Mouse (Mus musculus): ENCODE results near the gene Acp5. TPM values are rescaled to one million over a fixed set of nuclear protein-coding genes. Genes with fewer than 3 reads are reported as not detected.
A peak's percentile ranks its signal among the peaks of the same experiment; 100 is the strongest.

The Acp5 gene
- total RNA-seq, 2 experiments from 2014 or later: 46.9 to 92.0 TPM

DNA sequence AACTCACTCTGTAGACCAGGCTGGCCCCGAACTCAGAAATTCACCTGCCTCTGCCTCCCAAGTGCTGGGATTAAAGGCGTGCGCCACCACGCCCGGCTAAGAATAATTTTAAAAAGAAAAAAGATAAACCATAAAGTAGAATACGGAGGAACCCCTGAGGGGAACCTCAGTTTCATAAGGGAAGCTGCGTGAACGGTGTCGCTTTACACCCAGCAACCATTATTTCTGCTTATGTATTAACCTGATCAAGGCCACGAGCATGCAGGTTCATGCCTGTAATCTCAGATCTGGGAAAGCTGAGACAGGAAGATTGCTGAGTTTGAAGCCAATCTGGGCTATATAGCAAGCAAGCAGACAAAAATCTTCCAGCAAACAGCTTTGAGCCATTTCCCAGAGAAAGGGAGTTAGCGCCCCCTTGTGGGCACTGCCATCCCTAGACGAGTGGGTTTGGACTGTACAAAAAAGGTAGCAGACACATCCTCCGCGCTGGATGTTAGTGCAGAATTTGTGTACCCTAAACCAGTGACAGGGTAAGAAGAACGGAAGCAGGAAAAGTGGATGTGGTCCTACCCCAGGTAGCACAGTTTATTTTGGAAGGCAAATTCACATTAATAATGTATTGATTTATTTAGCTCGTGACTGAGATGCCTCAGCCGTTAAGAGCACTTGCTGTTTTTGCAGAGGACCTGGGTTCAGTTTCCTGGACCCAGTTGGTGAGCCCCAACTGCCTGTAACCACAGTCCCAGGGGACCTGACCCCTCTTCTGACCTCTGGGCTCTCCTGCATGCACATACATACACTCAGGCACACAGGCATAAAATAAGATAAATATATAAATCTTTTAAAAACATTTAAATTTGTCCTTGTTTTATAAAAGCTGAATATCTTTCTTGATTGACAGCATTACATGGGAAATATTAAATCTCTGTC, 7.9 kb upstream of the Acp5 start:
- peak; percentile 87 to 93 for DNase-seq (ENCODE audit: low spot score in 2 of 2)

DNA sequence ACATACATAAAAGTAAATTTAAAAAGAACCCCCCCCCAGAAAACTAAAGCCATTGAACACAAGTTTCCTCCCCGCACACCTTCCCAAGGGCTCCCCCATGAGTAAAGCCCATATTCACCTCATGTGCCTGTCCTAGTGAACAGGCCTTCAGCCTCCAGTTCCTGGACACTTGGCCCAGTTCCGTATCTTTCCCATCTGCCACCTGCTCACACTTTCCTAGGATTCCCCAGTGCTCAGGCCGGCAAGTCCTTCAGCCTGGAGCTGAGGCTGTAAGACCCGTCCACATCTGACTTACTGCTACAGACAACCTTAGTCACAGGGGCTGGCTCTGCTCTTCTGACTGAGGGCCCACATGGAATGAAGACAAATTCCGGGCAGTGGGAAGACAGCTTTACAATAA, 4.2 kb upstream of the Acp5 start:
- DNase-seq (ENCODE audit: low spot score in 2 of 2): no peak

DNA sequence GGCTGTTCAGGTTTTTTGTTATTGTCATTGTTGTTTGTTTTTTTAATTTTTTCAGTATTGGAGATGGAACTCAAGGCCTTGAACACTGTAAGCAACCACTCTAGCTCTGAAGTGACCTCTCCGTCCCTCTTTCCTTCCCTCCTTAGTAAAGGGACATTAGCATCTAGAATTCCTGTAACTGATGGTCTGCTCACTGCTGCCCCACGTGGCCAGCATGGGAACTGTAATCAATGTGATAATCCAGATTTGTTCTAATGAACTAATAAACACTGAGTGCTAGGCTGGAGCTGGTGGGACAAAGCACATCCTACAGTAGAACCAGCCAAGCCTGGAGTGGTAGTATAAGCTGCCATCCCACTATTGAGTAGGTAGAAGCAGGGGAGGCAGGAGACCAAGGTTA, 3.0 kb upstream of the Acp5 start:
- peak in 1 of 2 experiments; percentile 51 for DNase-seq (ENCODE audit: low spot score in 2 of 2)

DNA sequence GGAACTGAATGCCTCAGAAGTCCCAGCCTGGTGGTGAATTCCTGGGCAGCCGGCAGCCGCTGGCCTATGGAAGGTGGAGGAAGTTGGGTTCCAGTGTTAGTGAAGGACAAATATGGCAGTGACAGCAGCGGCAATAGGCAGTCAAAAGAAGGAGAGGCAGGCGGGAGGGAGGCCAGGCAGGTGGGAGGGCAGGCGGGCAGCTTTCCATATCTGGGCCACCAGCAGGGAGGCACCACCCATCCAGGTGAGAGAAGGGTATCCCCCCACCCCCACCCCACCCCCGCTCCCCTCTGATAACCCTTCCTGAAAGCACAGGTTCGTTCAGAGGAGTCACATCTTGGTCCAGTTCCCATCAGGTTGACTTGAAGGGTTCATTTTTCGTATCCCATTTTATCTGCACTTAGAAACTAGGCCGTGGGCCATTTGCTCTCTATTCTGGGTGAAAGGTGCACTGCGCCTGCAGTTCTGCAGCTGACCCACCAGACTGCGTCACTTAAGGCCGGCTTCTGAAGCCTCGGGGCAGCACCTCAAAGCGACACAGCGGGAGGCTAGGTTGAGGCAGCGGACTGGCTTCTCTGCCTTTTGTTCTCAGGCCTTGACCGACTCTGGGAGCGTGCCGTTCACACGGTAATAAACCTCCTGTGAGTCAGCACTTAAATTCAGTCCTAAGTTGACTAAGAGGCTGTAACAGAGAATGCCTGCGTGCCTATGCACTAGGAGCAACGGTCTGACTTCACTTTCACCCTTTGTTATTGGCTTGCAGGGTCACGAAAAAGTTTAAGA, 1.4 kb upstream of the Acp5 start:
- peak in 1 of 2 experiments; percentile 29 for DNase-seq (ENCODE audit: low spot score in 2 of 2)

DNA sequence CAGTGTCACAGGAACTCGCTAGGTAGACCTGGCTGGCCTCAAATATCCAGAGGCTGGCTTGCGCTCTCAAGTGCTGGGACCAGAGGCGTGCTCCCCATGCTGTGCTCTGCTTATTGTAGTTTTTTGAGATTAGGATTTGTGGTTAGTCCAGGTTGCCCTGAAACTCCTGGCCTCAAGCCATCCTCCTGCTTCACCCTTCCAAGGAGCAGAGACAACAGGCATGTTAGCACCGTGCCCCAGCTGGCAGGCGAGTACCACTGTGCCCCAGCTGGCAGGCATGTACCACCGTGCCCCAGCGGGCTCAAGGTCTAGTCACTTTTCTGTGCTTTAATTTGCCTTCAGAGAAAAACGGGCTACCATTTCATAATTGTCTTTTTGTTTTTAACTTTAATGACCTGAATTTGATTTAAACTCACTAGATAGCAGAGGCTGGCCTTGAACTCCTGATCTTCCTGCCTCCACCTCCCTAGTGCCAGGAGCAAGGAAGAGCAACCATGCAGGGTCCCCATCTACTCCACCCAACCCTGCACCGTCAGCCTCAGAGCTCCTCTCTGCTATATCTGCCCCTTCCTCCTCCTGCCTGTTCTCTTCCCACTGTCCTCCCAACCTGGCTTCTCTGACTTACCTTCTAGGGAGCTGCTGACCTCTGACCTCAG, 395 bp downstream of the Acp5 start:
- DNase-seq (ENCODE audit: low spot score in 2 of 2): no peak

DNA sequence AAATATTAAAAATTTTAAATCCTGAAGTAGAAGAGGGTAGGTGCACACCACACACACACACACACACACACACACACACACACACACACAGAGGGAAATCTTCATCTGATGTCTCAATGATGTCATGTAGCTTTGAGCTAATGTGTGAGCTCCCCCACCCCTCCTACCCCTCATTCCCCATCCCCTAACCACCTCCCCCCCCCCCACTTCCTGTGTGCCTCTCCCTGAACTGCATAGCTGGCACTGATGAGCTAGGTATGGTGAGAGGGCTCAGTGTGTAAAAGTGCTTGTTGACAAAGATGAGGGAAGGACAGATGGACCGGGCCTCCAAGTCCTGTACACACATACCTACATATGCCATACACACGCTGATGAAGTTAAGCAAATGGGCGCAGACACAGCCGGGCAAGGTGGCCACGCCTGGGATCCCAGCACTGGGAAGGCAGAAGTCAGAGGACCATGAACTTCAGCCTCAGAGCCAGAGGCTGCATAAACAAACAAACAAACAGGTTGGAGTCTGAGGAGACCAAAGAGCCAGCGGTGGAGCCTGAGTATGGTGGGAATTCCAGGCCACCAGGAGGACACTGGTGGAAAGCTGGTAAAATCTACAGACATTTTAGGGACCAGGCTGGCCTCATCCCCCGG, 1.1 kb downstream of the Acp5 start:
- DNase-seq (ENCODE audit: low spot score in 2 of 2): no peak

DNA sequence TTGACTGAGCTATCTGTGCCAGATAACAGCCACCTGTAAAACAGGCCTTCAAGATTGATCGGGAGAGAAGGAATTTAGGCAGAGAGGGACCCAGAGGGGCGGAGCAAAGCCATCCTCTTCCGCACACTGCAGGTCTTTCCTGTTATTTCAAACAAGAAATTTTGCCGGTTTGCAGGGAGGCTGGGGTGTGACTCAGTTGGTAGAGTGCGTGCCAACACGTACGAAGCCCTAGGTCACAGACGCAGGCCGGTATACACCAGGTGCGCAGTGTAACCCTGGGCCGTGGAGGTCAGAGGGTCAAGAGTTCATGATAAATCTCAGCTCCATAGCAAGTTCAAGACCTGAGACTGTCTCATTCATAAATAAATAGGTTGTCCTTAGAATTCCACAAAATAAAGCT, 3.3 kb downstream of the Acp5 start:
- DNase-seq (ENCODE audit: low spot score in 2 of 2): no peak

DNA sequence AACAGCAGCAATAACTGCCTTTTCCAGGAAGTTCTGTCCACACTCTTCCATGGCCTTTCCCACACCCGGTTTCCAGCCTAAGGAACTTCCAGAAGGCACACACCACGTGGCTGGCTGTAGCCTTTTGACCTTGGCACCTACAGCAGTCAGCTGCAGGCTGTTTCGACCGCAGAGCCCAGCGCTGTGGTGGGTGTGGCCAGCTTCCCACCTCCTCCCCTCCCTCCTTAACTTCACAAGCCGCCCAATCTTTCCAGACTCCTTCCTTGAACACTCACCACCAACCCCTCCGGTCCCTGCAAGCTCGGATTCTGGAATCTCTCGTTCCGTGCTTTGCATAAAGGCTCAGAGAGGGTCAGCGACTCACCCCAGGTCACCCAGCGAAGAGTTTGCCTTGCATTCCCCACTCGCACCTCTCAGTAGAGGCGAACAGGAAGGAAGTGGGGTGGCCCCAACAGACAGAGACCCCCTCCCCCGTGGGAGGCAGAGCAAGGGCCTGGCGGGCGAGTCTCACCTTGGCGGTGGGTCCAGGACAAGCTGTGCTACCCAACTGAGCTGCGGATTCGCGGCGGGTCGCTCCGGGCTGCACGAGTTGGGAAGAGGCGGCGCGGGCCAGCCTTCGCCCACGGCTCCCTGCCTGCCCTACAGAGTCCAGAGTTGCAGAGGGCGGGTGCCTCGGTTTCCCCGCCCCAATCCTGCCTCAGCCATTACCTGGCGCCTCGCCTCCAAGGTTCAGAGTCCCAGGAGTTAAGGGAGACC, 4.1 kb downstream of the Acp5 start:
- DNase-seq (ENCODE audit: low spot score in 2 of 2): no peak

DNA sequence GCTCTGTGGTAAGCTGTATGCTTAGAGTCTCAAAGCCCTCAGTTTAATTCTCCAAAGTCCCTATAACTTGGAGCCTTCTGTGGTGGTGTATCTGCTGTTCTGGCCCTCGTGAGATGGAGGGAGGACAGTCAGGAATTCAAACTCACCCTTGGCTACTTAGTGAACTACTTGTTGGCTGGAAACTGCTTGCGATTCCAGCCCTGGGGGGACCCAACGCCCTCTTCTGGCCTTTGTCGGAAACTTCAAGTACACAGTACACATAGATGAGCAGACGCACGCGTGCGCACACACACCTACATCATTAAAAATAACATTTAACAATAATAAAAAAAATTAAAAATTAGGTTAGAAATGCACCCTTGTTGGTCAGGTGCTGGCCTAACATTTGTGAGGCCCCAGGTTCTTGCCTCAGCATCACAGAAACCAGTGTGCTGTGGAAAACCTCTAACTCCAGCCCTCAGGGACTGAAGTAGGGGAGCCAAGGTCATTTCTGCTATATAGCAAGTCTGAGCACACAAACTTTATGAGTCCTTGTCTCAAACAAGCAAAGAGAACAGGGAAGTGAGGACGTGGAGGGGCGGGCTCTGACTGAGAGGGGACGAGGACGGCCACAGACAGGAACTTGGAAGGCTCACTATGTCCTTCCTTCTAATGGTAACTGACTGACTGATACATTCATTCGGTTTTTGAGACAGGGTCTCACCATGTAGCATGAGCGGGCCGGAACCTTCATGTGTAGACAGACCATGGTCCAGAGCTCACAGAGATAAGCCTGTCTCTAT, 10.1 kb downstream of the Acp5 start:
- no peak for DNase-seq (ENCODE audit: low spot score in 2 of 2)

DNA sequence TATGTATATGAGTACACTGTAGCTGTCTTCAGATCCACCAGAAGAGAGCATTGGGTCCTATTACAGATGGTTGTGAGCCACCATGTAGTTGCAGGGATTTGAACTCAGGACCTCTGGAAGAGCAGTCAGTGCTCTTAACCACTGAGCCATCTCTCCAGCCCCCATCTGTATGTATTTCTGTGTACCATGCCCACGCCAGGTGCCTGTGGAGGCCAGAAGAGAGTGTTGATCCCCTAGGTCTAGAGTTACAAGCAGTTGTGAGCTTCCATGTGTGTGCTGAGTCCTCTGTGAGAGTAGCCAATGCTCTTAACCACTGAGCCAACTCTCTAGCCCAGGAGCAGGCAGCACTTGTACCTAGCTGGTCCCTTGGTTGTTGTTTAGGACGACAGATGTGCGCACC, 11.3 kb downstream of the Acp5 start:
- DNase-seq (ENCODE audit: low spot score in 2 of 2): no peak

DNA sequence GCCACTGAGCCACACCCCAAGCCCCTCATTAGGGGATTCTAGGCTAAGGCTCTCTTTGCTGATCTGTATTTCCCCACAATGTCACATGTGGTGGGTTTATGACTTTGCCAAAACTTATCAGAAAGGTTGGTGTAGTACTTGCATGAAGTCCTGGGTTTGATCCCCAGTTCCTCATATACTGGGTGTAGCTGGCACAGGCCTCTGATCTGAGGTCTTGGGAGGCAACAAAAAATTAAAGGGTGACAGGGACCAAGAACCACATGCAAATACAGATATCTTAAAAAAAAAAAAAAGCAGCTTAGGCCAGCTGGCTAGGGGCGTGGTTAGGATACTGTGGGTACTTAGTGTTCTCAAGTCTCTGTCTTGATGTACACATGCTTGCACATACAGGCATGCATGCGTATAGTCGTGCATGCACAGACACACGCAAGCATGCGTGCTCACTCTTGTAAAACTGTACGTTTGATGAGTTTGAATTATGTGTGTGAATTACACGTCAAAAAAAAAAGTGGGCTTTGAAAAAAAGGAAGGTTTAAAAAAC, 12.4 kb downstream of the Acp5 start:
- no peak for DNase-seq (ENCODE audit: low spot score in 2 of 2)

DNA sequence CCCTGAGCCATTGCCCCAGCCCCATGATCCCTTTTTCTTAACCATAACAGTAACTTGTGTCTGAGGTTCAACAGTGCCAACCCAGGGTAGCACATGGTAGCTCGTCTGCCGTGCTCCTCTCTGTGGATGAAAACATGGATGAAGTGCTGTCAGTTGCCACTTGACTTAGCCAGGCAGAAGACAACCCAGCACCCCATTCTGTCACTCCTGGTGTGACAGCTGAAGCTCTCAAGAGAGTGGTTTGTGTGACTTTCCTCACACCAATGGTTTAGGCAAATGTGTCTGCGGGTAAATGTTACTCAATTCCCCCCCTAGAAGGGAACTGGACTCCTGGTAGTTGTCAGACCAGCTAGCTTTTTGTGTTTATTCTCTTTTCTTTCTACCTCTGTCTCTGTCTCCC, 13.5 kb downstream of the Acp5 start:
- no peak for DNase-seq (ENCODE audit: low spot score in 2 of 2)

DNA sequence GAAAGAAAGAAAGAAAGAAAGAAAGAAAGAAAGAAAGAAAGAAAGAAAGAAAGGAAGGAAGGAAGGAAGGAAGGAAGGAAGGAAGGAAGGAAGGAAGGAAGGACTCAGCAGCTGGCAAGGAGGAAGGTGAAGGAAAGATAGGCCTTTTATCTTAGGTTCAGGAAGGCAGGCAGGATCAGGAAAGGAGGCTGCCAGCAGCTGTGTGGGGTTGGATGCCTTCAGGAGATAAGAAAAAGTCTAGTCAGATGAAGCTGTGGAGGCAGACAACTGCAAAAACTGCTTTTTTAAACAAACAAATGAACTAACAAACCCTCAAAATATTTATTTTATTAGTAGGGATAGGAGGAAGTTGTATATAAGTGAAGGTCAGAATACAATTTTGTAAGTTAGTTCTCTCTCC, 14.0 kb downstream of the Acp5 start:
- DNase-seq (ENCODE audit: low spot score in 2 of 2): no peak

DNA sequence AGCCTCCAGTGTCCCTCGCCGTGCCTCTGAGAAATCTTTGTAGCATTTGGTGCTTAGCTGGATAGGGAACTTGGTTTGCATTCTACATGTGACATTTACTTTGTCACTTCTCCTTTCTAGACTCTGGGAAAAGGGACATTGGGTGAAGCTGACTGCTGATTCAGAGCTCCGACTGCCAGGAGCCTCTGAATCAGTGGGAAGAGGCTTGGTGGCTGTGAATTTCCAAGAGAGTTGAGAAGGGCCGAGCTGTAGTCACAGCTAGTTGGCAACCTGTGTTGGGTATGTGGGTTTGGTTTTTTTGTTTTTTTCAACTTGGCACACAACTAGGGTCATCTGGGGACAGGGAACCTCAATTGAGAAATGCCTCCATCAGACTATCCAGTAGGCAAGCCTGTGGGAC, 16.0 kb downstream of the Acp5 start:
- DNase-seq (ENCODE audit: low spot score in 2 of 2): no peak

DNA sequence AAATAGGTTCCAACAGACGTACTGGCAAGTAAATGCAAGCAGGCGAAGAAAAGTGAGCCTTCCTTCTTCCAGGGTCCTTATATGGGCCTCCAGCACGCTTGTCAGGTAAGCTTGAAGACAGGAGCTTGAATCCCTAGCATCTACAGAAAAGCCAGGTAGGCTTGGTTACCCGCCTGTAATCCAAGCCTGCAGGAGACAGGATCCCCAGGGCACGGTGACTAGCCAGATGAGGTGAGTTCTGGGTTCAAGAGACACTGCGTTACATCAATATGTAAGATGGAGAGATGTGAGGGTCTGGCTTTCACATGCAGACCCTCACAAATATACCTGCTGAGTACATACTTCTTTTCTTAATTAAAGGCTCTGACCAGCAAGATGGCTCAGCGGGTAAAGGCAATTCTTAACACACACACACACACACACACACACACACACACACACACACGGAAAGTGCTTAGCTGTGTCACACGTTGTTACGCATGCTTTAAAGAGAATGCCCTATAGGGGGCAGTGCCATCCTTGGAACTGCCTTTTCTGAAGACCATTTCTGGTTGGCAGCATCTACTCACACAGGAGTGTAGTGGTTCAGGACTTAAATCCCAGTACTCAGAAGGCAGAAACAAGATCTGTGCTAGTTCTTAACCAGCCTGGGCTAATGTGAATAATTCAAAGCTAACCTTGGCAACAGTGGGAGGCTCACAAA, 17.6 kb downstream of the Acp5 start:
- peak in 1 of 2 experiments; percentile 30 for DNase-seq (ENCODE audit: low spot score in 2 of 2)

DNA sequence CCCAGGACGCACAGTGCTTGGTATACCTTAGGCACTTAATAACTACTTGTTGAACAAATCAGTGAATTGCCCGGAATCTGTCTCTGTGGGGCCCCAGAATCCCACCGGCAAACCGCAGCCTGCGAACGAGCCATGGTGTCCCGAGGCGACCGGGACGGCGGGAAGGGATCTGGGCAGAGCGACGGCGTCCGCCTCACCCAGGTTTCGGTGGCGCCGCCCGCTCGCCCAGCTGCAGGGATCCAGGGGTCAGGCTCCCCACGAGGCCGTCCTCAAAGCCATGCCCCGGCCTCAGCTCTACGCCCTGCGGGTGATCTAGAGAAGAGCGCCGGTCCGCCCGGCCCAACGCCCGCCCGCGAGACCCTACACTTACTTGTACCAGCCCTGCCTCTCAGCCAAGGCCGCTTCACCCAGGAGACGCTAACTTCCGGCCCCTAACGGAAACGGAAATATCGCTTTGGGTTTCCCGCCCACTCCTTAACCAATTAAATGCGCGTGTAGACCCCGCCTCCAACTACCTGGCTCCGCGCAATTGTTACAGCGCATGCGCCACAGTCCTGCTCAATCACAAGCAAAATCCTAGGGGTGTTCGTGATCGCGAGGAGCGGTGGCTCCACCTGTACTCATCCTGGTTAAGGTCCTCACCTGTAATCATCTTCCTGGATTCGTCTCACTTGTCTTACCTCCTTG, 18.6 kb downstream of the Acp5 start, which contains the start of gene Elof1:
Elof1 (minus strand) TSS at position 433 of the 687 bp plus-strand sequence.
- DNase-seq (ENCODE audit: low spot score in 2 of 2): peak; percentile 83 to 85

DNA sequence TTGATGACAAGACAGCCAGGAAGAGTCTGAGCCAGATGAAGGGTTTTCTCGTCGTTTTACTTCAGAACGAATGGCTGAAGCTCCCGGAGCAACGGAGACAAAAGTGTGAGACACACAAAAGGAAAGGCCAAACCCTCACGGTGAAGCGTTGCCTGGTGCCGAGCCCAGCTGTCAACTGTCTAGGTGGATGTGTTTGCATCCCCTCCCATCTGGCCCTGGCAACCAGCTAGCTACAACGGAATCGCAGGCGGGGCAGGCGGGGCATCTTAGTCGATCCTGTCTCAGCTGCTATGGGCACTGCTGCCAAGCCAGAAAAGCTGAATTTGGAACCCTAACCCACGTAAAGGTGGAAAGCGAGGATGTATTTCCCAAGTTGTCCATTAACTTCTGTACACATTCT, 19.4 kb downstream of the Acp5 start:
- DNase-seq (ENCODE audit: low spot score in 2 of 2): no peak

DNA sequence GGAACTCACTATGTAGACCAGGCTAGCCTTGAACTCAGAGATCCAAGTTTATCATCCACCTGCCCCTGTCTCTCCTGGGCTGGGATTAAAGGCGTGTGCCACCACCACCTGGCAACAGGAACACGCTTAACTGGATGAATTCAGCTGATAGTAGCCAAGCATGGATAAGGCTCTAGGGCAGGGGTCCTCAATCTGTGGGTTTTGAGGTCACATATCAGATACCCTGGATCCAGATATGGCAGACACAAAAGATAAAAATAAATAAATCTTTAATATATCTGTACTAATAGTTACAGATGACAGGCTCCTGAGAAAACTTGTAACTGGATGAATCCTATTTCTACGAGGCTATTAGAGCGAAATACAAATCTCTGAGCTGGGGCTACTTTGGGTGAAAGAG, 19.9 kb downstream of the Acp5 start:
- DNase-seq (ENCODE audit: low spot score in 2 of 2): no peak
